Mouse (Mus musculus) small intestine, adult 2 months (tissue): ENCODE results near the gene Arhgap36. TPM values are rescaled to one million over a fixed set of nuclear protein-coding genes. Genes with fewer than 3 reads are reported as not detected.

Experiments
- H3K27ac ChIP-seq: fragments of 200-500 bp; 2 replicates; pipeline ENCODE4 v1.5.1; 2012; ENCODE audit warnings: low read depth, low read length, control low read depth, inconsistent platforms; ENCODE audit not compliant: insufficient read depth
- H3K27me3 ChIP-seq: fragments of 200-500 bp; 2 replicates; pipeline ENCODE4 v1.6.1; 2012; ENCODE audit warnings: mild to moderate bottlenecking, moderate library complexity, low read length, inconsistent platforms; ENCODE audit not compliant: control insufficient read depth, insufficient read depth
- H3K36me3 ChIP-seq: fragments of 200-500 bp; 2 replicates; pipeline ENCODE4 v1.6.1; 2012; ENCODE audit warnings: mild to moderate bottlenecking, low read length, control low read depth, inconsistent platforms; ENCODE audit not compliant: control insufficient read depth, insufficient read depth
- H3K4me1 ChIP-seq: fragments of 200-500 bp; 2 replicates; pipeline ENCODE4 v1.6.1; 2012; ENCODE audit warnings: low read length, inconsistent platforms, mixed read lengths; ENCODE audit not compliant: control insufficient read depth, insufficient read depth, insufficient read length
- H3K4me3 ChIP-seq: fragments of 200-500 bp; 2 replicates; pipeline ENCODE4 v1.5.1; 2012; ENCODE audit warnings: low read depth, mild to moderate bottlenecking, control low read depth, inconsistent platforms, low read length, moderate library complexity
- CTCF ChIP-seq: fragments of 200-500 bp; IDR thresholded peaks from 2 replicates; pipeline ENCODE4 v1.5.1; 2012; ENCODE audit warnings: low read depth, mild to moderate bottlenecking, control low read depth, inconsistent platforms, low read length, moderate library complexity, mixed read lengths; ENCODE audit not compliant: insufficient replicate concordance, insufficient read length; ENCODE audit errors: extremely low read depth
- POLR2A ChIP-seq: fragments of 200-500 bp; IDR thresholded peaks from 2 replicates; pipeline ENCODE4 v1.6.1; 2012; ENCODE audit warnings: low read depth, mild to moderate bottlenecking, control low read depth, inconsistent platforms, low read length, moderate library complexity
- WGBS: fragments of 180-500 bp; shearing (Covaris S2); methylation state at CpG from one replicate; pipeline ENCODE4 v1.1.7; 2018; 5-methylcytosine and 5-hydroxymethylcytosine counted together
- polyA plus RNA-seq: library from polyadenylated mRNA; depleted of rRNA; stranded (reverse); fragments of >200 nt; gene quantifications from 2 replicates; pipeline ENCODE4 v1.2.3, GENCODE M21; 2012; rRNA removed

Arhgap36 gene
- not detected in 2 replicates for polyA plus RNA-seq

GRCm38 (mm10) chrX:49463442-49463970 lies at the start of gene Arhgap36:
Gene Arhgap36 (plus strand): TSS chrX:49463945.
- Histone ChIP-seq H3K4me3 (no peak within 1 kb of the TSS), H3K27me3 (no peaks in the 10 kb centered on the region), H3K27ac (no peak within 1 kb of the TSS), H3K36me3 (no peaks in the 10 kb centered on the region), H3K4me1 (no peaks in the 10 kb centered on the region)
- TF ChIP-seq POLR2A (no peak), CTCF (no peak)
- WGBS = 50% methylated on average over 6 of the region's 6 CpGs

- no peaks in the 10 kb centered on the region for H3K36me3 ChIP-seq
- 66% methylated on average over 10 of the region's 10 CpGs for WGBS
- TF ChIP-seq CTCF (no peak), POLR2A (no peak)
Measured at GRCm38 (mm10) chrX:49457781-49458180, 6.0 kb upstream of the Arhgap36 start.

DNA sequence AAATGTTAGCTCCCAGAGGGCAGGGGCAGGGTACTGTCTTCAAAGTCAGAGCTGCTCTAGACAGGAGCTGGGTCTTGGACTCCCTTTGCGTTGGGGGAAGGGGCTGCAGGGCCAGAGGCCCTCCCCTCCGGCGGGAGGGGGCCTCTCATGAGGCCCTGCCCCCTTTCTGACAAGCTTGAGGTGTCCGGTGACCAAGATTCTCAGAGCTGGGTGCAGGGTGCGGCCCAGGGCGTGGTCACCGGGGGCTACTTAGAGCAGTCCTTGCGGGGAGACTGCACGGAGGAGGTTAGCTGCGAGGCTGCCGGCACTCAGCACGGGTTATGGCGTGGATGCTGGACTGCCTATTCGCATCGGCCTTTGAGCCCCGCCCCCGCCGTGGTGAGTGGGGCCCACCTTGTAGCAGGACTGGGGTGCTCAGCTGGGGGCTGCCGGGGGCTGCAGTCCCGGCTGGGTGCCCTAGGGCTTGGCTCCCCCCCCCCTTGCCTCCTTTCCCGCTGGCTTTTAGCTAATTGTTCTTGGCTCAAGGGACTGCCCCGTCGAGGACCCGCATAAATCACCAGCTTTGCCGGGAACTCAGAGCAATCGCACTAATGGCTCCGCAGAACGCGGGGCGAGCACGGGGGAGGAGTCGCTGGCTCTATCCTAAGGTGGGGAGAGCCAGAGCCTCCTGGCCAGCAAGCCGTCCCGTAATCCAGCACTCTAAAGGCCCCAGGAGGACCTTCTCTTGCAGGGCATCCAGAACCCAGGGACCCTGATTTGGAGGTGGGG lies 6.7 kb downstream of the Arhgap36 start:
- Histone ChIP-seq H3K27ac (no peak overlapping the region), H3K4me3 (no peak overlapping the region), H3K27me3 (no peaks in the 10 kb centered on the region), H3K4me1 (no peaks in the 10 kb centered on the region), H3K36me3 (no peaks in the 10 kb centered on the region)
- 15% methylated on average over 34 of the region's 34 CpGs for whole genome bisulfite sequencing
- TF ChIP-seq POLR2A = no peak
- no peak for TF ChIP-seq CTCF

More at GRCm38 (mm10) chrX:49457781-49458180, 6.0 kb upstream of the Arhgap36 start:
- Histone ChIP-seq H3K4me1 (no peaks in the 10 kb centered on the region), H3K27ac (no peak overlapping the region), H3K4me3 (no peak overlapping the region), H3K27me3 (no peaks in the 10 kb centered on the region)

GRCm38 (mm10) chrX:49479968-49480809 lies 16.4 kb downstream of the Arhgap36 start:
- 17% methylated on average over 27 of the region's 29 CpGs for WGBS

GRCm38 (mm10) chrX:49480846-49481245 lies 17.1 kb downstream of the Arhgap36 start:
- Histone ChIP-seq H3K27ac (no peak overlapping the region), H3K4me3 (no peak overlapping the region), H3K27me3 (no peaks in the 10 kb centered on the region), H3K4me1 (no peaks in the 10 kb centered on the region), H3K36me3 (no peaks in the 10 kb centered on the region)
- 12% methylated on average over 12 of the region's 12 CpGs for WGBS
- no peak for TF ChIP-seq CTCF
- TF ChIP-seq POLR2A = no peak

More at GRCm38 (mm10) chrX:49479968-49480809, 16.4 kb downstream of the Arhgap36 start:
- Histone ChIP-seq H3K27ac (no peak overlapping the region), H3K4me3 (no peak overlapping the region), H3K27me3 (no peaks in the 10 kb centered on the region), H3K36me3 (no peaks in the 10 kb centered on the region), H3K4me1 (no peaks in the 10 kb centered on the region)
- TF ChIP-seq POLR2A (no peak), CTCF (no peak)

DNA sequence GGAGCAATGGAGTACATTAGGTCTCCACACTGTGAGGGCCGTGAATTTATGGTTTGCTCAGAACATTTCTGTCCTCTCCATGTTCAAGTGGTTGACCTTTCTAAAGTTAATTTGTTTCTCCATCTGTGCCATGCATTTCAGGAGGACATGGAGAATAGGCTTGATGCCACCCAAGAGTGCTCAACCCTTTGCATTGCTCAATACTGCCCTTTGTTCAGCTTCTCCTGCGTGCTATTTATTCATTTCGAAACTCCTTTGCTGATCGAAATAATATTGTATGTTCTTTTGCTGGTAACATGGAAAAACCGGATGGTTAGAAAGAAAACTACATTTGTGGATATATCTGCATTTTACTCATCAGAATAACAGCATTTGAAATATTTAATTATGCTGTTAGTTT lies 25.4 kb downstream of the Arhgap36 start:
- Histone ChIP-seq H3K27me3 (no peaks in the 10 kb centered on the region), H3K27ac (no peak overlapping the region), H3K4me3 (no peak overlapping the region), H3K4me1 (no peaks in the 10 kb centered on the region), H3K36me3 (no peaks in the 10 kb centered on the region)
- 77% methylated on average over 5 of the region's 5 CpGs for WGBS
- TF ChIP-seq POLR2A = no peak

GRCm38 (mm10) chrX:49493739-49494449 lies 30.1 kb downstream of the Arhgap36 start:
- TF ChIP-seq CTCF = no peak
- TF ChIP-seq POLR2A = no peak
- H3K4me3 ChIP-seq = no peak overlapping the region
- 13% methylated on average over 46 of the region's 46 CpGs for WGBS

More at GRCm38 (mm10) chrX:49493739-49494449, 30.1 kb downstream of the Arhgap36 start:
- Histone ChIP-seq H3K27me3 (no peaks in the 10 kb centered on the region), H3K4me1 (no peaks in the 10 kb centered on the region), H3K27ac (no peak overlapping the region), H3K36me3 (no peaks in the 10 kb centered on the region)

Other genes with a start within 250 kb of the Arhgap36 start
- 1.0 and 1.4 TPM in 2 replicates for gene Enox2, start 175.7 kb upstream of the Arhgap36 start, polyA plus RNA-seq
- not detected in 2 replicates for gene Olfr1320, start 208.4 kb downstream of the Arhgap36 start, polyA plus RNA-seq